Mouse (Mus musculus): ENCODE results near the gene Pdha1.
A peak's percentile ranks its signal among the peaks of the same experiment; 100 is the strongest.

Gene Pdha1

DNA sequence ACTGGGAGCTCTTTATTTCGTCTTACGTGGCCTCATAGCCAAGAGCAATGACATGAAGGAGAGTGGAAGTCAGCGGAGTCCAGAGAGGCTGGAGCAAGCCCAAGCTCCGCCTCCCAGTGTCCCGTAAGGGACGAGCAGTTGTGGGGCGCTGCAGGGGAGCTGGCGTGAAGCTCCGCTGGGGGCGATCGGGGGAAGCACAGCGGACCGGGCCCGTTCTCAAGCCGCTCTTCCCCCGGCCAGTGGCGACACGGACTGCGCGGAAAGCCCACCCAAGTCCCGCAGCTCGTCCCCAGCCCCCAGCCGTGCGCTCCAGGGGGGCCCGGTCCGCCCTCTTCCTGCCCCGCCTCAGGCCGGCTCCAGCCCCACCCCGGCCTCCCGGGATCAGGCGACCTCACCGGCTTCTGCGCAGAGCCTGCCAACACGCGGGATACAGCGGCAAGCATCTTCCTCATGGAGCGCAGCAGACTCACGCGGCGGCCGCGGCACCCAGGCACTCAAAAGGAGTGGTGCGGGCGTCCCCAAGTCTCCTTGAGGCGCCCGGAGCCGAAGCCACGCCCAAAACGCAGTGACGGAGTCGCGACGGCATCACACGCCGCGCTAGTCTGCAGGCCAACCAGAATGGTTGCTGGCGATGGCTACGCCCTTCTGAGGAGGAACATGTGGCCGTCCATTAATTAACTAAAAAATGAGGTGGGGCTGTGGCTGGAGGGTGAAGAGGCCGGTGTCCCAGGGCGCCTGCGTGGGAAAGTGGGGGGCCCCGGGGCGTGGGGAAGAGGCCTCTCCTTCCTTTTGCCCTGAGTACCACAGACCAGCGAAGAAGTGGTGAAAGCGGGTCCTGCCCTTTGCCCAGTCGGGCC lies at the start of gene Pdha1:
TSS of gene Pdha1 (minus strand) at position 553 of the 857 bp plus-strand sequence.
- DNase-seq: peak; percentile 77 to 79

DNA sequence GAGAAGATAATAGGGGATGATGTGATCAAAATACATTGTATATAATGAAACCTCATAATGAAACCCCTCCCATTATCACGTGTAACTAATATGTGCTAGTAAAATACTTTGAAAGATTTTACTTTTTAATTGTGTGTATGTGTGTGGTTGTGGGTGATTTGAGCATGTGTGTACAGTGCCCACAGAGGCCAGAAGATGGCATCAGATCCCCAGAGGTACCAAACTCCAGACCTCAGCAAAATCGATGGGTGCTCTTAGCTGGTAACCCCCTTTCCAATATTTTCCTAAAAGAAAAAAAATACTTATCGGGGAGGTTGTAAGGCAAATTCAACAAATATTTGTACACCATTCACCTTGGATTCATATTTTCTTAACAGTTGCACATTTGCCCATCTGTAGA lies 40.8 kb upstream of the Pdha1 start:
- DNase-seq: no peak

GRCm38 (mm10) chrX:160170150-160170549 lies 31.9 kb upstream of the Pdha1 start:
- DNase-seq: peak; percentile 47 to 75

DNA sequence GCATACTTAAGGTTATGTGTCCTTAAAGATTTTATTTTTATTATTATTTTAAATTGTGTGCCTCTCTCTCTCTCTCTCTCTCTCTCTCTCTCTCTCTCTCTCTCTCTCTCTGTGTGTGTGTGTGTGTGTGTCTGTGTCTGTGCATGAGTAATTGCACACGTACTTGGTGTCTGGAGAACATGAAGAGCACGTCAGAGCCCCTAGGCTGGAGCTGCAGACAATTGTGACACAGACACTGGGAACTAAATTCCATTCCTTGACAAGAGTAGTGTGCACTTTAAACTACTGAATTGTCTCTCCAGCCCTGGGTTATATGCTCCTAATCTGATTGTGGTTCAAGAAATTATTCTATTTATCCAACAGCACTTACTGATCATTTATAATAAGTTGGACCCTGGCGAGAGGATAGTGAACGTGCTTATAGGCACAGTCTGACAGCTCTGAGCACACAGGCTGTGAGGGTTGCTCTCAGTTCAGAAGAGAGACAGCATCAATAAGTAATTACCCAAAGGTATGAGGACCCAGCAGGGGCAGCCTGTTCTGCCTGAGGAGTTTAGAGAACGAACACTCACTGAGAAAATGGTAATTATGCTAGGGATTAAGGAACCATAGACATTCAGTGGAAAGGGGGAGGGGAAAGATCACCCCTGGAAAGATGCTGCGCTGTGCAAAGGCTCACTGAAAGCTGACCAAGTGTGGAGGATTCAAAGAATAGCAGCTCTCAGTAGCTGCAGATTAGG lies 28.2 kb upstream of the Pdha1 start:
- DNase-seq: no peak

DNA sequence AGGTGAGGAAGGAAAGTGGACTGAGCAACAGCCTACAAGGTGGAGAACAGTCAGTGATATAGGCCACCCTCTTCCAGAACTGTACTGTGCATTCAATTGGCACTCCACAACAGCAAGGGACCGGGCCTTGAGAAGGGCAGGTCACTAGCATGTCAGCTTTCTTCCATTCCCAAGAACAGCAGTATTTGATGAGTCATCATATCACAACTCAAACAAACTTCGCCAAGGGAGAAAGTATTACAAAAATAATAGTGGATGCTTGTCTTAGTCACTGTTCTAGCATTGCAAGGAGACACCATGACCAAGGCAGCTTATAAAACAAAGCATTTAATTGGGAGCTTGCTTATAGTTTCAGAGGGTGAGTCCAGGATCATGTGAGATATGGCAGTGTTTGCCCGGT lies 26.0 kb upstream of the Pdha1 start:
- DNase-seq: no peak

- DNase-seq: no peak
These were observed 15.1 kb upstream of the Pdha1 start for GRCm38 (mm10) chrX:160153147-160153815.

GRCm38 (mm10) chrX:160148859-160149258 lies 10.6 kb upstream of the Pdha1 start:
- no peak for DNase-seq

- no peak for DNase-seq
These were observed 9.2 kb upstream of the Pdha1 start for GRCm38 (mm10) chrX:160147406-160147805.

DNA sequence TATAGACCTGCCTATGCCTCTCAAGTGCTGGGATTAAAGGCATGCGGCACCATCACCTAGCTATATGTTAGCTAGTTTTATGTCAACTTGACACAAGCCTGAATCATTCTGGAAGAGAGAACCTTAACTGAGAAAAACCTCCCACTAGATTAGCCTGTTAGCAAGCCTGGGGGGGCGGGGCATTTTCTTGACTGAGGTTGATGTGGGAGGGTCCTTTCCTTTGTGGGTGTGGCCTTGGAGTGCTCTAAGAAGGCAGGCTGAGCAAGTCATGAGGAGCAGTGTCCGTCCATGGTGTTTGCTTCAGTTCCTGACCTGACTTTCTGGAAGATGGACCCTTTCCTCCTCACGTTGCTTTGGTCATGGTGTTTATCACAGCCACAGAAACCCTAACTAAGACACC lies 8.6 kb upstream of the Pdha1 start:
- no peak for DNase-seq

GRCm38 (mm10) chrX:160137177-160137860 lies 894 bp downstream of the Pdha1 start:
- peak in 1 of 2 experiments; percentile 21 for DNase-seq

DNA sequence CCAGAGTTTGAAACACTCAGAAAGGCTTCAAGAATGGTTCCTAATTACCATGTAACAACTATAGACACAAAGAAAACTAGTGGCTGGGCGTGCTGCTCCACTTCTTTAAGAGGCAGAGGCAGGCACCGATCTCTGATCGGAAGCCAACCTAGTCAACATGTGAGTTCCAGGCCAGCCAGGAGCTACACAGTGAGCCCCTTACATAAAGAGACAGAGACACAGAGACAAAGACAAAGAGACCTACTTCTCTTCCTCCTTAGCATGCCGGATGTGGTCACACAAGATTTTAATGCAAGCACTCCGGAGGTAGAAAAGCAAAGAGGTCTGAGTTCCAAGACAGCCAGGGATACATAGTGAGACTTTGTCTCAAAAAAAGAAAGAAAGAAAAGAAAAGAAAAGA lies 2.1 kb downstream of the Pdha1 start:
- no peak for DNase-seq

GRCm38 (mm10) chrX:160135719-160136118 lies 2.5 kb downstream of the Pdha1 start:
- no peak for DNase-seq

DNA sequence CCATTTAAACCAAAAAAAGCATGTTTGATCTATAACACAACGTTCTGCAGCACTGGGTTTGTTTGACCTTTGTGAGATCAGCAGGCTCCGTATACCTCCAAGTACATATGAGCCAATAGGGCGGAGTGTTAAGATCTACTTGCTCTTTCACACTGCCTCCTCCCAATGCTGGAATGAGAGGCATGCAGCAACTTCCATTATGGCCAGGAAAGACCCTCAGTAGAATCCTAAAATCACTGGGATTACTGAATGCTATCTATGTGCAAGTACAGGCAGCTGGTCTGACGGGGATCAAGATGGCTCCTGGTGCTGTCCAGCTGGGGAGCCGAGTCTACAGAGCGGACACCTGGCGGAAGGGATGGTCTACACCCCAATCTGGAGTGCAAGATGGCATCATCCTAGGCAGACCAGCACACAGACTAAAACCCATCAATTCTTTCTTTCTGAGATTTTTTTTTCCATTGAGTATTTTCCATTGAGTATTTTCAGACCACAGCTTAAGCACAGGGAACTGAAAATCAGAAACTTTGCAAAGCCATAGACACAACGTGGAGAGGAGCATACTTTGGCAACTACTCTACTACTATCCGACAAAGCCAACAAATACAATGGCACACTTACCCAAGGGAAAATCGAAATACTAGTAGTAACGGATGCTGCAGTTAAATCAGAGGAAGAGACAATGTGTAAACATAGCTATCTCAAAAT lies 3.9 kb downstream of the Pdha1 start:
- no peak for DNase-seq

DNA sequence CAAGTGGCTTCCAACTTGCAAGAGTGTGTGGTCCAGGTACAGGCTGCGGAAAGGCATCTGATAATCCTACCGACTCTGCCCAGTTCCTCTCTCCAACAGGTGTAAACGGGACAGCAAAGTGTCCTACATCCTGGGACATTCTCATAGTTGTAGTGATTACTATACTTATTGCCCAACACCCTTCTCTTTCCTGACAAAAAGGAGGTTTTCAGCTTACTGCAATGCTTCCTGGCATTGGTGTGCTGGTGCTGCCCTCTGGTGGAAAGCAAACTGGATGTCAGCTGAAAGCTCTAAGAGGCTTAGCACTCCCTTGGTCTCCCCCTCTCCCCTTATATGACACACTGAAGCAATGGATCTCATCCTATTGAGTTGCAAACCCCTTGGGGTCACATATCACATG lies 21.6 kb downstream of the Pdha1 start:
- DNase-seq: peak; percentile 37 to 39

- DNase-seq: no peak
These were observed 22.1 kb downstream of the Pdha1 start for GRCm38 (mm10) chrX:160116074-160116473.

DNA sequence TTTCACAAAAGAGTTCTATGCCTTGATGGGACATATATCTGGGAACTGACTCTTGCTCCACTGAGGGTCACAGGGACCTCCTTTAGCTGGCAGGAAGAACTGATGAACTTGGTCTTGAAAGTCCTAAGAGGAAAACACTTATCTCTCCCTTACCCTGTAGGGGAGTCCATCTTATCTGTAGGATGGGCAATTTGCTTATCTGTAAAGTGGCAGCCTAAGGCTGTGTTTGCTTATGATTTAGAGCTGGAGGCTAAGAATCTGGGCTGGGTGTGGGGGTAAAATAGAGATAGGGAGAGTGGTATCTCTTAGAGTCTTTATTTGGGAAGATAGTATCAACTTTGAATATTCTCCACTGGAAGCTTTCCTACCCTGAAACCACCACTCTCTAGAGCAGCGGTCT lies 24.4 kb downstream of the Pdha1 start:
- DNase-seq: no peak

GRCm38 (mm10) chrX:160107817-160108216 lies 30.4 kb downstream of the Pdha1 start:
- no peak for DNase-seq

DNA sequence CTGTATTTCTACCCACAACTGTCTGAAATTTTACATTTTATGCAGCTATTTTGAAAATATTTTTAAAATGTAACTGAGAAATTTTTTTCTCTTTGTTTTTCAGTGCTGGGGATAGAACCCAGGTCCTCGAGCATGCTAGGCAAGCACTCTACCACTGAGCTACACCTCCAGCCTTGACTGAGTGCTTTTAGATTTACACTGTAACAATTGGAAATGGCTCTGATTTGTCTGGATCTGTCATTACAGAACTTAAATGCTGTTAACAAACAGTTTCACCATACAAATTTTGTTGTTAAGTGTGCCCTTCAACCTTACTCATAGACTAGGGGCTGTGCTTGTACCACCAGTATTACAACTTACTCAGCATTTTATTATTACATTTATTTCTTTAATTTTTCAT lies 46.2 kb downstream of the Pdha1 start:
- DNase-seq: no peak
